Mouse (Mus musculus): ENCODE results near the gene Btn2a2.

Btn2a2 gene

DNA sequence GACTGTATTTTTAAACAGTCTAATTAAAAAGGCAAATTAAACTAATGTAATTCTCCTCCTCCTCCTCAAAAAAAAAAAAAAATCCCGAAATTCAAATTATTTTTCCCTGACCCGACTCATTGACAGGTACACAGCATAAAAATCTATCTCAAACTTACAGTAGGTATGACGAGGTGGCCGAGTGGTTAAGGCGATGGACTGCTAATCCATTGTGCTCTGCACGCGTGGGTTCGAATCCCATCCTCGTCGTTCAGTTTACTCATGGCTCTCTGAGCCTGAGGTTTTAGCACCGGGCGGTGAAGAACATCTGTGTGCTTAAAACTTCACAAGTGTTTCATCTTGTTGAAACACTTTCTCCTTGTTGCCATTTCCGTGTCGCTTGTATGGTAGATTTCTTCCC, 33.0 kb upstream of the Btn2a2 start:
- DNase-seq (ENCODE audit: low spot score in 2 of 2), result peak; percentile 69 to 77

DNA sequence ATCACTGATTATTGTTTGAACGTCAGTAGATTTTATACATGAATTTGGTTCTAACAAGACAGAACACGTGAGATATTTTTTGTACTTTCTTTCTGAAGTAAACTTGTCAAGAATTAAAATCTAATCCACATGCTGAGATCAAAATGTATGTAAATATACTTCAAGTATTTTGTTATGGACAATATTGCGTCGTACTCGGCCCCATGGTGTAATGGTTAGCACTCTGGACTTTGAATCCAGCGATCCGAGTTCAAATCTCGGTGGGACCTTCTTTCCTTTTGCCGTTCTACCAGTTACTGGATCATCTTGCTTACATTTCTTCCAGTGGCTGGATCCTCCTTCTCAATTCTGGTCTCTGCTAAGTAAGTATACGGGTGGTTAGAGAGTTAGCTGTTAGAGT, 30.8 kb upstream of the Btn2a2 start:
- peak; percentile 71 to 76 for DNase-seq (ENCODE audit: low spot score in 2 of 2)

DNA sequence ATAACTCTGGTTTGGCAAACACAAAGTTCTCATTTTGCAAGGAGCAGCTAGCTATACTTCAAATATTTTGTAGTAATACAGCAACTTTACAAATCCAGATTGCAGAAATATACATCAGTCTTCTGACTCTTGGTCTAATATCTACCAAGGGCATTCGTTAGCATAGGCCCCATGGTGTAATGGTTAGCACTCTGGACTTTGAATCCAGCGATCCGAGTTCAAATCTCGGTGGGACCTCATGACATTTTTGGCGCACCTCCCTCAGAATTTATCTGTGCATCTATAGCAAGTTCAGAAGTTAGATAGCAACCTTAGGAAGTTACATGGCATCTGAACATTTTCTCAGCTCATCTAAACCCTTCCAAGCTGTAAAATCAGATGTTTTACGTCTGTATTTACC, 30.2 kb upstream of the Btn2a2 start:
- peak; percentile 71 to 77 for DNase-seq (ENCODE audit: low spot score in 2 of 2)

DNA sequence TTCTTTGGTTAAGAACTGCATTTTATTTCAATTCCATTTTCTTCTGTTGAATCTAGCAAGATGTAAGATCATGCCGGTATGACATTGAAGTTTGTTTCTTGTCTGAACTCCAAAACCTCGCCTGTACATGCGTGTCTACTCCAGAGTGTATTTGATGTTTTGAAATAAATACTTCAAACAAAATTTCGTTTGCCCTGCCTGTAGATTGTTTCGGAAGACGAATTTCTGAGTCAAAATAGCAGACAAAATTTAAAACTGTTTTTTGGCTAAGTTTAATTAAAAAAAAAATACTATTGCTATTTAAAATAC, 29.6 kb upstream of the Btn2a2 start:
- no peak for DNase-seq (ENCODE audit: low spot score in 2 of 2)

DNA sequence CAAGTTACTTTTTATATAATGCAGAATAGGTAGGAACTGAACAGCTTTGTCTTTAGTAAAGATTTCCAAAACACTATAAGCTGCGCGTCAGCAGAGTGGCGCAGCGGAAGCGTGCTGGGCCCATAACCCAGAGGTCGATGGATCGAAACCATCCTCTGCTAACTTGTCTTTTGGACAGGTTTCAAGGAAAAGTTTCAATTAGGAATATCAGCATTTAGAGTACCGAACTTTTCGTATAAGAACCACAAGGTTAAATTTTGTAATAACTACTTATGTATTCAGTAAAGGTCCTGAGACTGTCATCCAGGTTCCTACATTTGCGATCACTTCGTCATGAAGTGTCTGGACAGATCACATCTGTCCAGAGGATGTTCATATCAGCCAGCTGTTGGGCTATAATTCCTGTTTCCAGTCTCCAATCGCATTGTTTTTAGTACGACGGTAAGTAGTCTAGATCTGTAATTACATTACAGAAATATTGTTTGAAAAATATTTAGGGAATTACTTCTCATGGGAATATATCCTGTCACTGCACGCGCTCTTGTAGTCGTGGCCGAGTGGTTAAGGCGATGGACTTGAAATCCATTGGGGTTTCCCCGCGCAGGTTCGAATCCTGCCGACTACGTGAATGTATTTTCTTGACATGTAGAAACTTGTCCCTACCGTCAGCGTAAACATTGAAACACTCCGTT, 29.1 kb upstream of the Btn2a2 start:
- peak; percentile 87 to 89 for DNase-seq (ENCODE audit: low spot score in 2 of 2)

DNA sequence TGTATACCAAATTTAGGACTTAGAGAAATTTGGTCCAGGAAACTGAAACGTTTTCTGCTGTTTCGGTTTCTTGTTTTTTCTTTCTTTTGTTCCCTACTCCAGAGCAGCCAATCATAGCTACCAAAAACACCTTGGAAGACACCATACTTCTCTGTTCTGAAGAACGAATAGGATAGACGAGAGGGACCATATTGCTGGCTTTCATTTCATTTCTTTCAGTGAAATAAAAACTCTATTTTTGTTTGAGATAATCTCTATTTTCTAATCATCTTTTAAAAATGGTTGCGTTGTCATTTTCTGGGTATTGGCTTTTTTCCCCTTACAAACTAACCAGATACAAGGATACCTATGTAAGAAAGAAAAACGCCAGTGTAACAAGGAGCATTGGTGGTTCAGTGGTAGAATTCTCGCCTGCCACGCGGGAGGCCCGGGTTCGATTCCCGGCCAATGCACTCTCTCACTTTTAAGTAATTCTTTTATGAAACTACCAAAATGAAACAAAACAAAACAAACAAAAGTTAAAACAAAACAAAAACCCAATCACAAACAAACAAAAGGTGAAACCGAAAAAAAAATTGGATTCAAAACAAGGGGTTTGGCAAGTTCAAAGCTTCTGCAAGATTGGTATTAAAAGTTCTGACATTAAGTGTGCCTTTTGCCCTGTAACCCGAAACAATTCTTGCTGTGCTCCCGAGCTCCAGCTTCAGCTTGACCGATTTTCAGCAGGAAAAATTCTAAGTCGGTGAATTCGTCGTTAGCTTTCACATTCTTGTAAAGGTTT, 28.4 kb upstream of the Btn2a2 start:
- peak; percentile 57 to 62 for DNase-seq (ENCODE audit: low spot score in 2 of 2)

DNA sequence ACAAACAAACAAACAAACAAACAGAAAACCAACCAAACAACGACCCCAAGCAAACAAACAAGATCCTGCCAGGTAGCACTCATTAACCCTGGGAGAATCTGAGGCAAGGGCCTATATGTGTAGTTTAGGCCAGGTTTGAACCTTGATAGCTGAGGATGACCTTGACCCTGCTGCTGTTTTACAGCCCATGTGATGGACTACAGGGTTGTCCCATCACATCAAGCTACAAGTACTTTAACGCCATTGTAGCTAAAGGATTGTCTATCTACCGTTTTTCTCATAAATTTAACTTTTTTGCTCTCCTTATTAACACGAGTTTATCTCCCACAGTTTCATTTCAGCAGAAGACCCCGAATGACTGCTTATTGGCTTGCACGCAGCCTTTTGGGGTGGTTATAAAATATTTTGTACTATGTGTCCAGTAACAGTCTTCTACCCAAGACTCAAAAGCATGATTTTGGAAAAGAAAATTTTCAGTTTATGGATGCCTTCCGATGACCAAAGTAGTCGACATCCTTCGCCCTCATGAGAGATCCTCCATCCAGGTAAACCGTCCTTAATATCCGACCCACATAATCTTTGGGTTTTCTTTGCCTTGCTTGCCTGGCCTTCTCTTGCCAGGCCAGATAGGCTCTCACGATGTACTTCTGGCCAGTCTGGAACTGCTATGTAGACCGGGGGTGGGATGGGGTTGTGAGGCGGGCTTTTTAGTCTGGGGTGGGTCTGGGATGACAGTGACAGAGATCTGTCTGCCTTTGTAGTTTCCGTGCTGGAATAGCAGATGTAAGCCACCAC, 27.4 kb upstream of the Btn2a2 start:
- DNase-seq (ENCODE audit: low spot score in 2 of 2), result no peak

DNA sequence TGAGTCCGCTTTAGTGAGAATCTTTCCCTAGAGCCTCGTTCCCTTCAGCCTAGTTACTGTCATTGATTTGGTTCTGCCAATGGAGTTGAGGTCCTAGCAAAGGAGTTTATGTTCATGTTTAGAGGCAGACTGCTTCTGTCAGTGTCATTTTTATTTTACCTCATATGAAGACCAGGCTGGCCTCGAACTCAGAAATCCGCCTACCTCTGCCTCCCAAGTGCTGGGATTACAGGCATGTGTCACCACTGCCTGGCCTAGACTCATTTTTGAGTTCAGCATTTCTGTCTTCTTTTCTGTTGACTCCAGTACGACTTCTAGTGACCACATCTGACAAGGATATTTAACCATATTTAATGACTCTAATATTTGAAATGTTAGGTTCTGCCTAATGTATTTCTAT, 26.6 kb upstream of the Btn2a2 start:
- no peak for DNase-seq (ENCODE audit: low spot score in 2 of 2)

DNA sequence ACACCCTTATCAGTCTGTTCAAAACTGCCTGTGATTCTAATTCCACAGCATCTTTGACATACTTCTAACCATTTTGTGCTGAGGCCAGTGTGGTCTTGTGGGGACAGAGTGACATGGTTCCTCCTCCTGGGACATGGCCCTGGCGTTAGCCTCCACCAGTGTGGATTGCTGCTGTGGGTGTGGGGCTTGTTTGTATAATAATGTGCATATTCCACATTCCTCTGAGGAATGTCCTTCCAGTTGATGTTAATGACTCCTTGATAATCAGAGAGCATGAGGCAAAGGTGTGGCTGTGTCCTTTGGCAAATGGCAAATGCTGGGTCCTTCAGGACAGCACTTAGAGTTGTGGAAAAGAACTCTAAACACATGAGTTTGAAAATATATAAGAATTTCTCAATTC, 24.9 kb upstream of the Btn2a2 start:
- DNase-seq (ENCODE audit: low spot score in 2 of 2), result no peak

DNA sequence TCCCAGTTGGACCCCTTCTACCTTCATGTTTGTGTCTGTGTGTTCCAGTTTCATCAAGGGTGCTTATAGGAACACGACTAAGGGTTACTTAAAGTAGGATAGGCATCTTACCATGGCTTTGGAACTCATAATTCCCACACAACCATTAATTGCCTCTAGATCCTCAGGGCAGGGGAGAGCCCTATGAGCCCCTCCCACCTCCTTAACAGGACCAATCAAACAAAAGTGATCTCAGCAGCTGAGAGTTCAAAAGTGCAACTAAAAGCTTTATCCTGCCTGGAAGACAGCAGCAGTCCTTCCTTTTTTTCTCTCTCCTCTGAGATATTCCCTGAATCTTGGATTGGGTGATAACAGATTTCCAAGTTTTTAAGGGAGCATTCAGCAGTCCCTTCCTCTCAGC, 21.5 kb upstream of the Btn2a2 start:
- DNase-seq (ENCODE audit: low spot score in 2 of 2), result no peak

DNA sequence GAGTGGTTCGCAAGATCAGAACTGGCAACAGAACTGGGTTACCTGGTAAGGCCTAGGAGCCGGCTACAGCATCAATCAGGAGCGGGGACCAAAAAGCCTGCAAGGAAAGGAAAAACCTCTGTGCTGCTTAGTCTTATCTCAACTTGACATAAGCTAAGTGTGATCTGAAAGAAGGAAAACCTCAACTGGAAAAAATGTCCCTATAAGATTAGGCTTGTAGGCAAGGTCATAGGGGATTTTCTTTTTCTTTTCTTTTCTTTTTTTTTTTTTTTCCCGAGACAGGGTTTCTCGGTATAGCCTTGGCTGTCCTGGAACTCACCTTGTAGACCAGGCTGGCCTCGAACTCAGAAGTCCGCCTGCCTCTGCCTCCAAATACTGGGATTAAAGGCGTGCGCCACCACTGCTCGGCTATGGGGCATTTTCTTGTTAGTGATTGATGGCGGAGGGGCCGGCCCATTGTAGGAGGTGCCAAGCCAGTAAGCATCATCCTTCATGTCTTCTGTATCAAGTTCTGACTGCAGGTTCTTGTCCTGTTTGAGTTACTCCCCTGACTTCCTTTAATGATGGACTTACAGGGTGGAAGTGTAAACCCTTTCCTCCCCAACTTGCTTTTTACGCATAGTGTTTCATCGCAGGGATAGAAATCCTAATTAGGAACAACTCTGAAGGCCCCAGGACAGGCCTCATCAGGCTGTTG, 18.3 kb upstream of the Btn2a2 start:
- DNase-seq (ENCODE audit: low spot score in 2 of 2), result no peak

DNA sequence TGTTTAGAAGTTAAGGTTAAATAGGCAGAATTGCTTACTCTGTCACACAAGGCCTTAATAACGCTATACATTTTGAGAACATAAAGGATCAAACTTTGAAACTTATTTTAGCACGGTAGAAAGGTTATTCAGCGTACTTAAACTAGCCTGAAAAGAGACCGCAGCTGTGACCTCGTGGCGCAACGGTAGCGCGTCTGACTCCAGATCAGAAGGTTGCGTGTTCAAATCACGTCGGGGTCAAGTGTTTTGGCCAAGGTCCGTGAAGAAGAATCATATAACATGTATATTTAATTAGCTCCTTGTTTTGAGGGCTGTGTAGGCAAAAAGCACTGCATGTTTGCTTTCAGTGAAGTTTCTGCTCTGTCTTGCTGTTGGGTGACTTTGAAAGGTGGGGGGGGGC, 17.7 kb upstream of the Btn2a2 start:
- no peak for DNase-seq (ENCODE audit: low spot score in 2 of 2)

DNA sequence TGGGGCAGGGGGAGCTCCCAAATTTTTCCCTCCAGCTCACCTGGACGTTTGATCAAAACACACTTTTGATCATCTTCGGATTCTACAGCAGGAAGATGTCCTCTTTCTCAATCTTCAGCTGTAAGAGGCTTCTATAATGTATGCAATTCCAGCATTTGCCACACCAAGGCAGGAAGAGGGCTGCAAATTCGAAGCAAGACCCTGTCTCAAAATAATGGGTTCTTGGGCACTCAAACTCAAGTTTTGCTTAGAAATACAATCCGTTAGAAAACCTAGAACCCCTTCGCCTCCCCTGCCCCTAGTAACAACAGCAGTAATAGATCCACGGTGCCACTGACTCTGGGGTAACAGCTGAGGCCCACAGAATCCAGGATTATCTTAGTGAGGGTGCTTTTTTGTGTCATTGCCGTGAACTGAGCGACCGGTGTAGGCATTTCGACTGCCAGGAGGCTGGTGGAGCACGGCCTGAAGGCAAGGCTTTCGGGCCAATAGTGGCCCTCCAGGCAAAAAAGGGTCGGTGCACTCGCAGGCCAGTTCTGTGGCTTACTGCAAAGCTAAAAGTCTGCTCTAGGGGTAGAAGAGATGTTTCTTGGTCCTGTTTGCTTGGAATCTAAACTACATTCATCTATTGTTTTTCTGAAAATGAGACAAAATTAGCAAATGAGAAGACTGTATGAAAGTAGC, 17.1 kb upstream of the Btn2a2 start:
- DNase-seq (ENCODE audit: low spot score in 2 of 2), result no peak

DNA sequence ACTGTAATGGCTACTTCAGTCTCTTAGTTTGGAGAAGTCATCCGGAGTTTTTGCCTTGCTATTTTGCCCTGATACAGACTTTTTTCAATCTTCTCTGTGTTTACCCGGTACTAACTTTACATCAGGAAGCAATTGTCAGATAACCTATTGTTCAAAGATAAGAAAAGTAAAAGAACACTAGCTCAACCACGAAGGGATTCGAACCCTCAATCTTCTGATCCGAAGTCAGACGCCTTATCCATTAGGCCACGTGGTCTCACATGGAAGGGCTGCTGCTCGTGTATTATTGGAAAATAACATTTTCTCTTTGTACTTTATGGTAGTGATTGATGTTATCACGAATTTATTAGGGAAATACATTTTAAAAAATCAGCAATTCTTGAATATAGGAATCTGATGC, 15.1 kb upstream of the Btn2a2 start:
- peak in 1 of 2 experiments; percentile 29 for DNase-seq (ENCODE audit: low spot score in 2 of 2)

DNA sequence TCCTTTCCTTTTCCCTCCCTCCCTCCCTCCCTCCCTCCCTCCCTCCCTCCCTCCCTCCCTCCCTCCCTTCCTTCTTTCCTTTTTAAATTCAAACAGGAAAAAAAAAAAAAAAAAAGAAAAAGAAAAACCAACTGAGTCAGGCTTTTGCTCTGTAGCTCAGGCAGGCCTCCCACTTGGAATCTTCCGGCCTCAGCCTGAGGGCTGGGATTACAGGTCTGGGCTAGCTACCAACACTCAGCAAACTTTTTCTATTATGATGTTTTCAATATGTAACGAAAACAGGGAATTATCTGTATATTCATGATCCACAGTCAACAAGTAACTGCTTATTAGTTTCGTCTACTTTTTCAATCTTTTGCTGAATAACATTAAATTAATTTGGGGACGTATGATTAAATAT, 14.3 kb upstream of the Btn2a2 start:
- DNase-seq (ENCODE audit: low spot score in 2 of 2), result no peak

DNA sequence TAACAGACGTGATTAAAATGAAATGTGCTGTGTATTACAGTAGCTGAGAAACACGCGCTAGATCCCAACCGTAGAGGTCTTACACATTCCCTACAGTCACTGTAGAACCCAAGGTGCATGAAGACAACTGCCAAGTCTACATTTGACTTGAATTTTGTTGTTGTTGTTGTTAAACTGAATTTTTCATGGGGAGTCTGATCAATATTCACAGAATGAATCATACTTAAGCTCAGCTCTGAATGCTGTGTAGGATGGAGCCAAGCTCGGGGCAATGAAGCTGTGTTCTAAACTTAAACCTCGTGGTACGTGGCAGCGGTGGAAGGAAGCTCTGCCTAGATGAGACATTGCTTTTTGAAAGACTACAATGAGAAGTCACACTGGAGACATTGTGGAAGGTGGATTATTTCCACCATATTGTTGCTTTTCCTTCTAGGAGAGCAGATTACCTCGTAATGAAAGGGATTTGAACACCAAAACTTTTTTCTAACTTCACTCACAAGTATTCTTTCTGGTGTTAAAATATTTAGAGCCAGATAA, 13.4 kb upstream of the Btn2a2 start:
- no peak for DNase-seq (ENCODE audit: low spot score in 2 of 2)

DNA sequence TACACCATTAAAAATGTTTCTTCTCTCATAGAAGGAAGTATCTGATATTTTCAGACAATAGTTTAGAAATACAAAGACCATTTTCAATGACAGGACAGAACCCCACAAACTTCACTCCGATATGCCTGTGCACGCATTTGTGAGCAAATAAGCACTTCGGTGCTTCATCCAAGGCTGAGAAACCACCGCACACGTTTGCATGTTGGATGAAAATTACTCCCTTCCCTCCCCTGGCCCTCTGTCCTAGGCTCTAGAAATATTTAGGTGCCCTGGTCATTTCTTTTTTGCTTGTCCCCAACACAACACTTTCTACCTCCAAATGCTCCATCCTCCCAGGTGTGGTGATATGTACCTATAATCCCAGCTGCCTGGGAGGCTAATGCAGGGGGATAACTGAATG, 12.9 kb upstream of the Btn2a2 start:
- no peak for DNase-seq (ENCODE audit: low spot score in 2 of 2)

DNA sequence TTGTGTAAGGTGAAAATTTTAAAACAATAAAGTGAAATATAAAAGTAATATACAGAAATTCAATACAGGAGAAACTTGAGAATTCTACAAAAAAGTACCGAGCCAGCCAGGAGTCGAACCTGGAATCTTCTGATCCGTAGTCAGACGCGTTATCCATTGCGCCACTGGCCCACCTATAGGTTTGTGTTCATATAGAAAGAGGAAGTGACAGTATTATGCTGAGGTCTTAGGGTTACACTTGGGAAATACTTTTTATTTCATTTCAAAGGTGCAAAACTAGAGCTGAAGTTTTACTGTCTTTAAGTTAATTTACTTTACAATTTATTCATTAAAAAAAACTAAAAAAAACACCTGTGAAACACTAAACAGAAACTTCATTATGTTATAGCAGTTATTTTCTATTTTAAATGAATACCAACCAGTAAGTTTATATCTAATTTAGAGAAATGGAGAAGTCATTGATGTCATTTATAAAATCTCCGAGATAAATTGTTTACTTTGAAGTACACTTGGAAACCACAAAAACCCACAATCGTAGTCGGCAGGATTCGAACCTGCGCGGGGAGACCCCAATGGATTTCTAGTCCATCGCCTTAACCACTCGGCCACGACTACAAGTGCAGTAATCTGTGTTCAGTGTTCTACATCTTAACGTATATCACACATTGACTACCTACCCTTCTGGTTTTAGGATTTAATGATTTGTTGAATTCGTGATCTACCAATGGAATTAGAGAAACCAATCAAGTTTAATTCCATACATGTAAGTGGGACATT, 12.0 kb upstream of the Btn2a2 start:
- peak; percentile 69 to 77 for DNase-seq (ENCODE audit: low spot score in 2 of 2)

DNA sequence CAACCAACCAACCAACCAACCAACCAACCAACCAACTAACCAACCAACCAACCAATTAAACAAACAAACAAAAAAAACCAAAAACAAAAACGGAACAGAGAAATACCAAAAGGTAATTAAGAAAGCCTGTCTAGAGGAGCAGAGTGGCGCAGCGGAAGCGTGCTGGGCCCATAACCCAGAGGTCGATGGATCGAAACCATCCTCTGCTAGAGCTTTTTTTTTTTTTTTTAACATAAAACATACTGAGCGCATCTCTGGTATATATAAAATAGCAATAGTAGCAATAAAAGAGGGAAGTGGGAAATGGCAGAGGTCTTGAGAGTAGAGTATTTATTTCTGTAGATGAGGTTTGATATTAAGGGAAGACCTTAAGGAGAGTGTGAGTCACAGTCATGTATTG, 11.3 kb upstream of the Btn2a2 start:
- DNase-seq (ENCODE audit: low spot score in 2 of 2), result no peak

DNA sequence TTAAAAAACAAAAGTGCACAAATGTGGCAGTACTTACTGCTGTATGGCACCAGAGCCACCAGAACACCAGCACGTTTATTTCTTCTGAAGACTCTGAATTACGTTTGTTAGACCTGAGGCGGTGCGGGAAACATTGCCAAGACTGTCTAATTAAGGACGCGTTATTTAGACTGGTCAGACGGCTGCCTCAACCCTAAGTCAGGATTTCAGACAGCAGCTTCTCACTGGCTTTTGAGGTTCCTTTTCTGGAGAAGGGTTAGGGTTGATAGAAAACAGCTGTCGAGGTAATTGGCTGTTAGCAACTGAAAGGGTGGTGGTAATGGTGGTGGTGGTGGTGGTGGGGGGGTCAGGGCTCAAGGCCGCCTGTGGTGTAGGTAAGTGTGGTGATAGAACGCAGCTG, 10.0 kb upstream of the Btn2a2 start:
- no peak for DNase-seq (ENCODE audit: low spot score in 2 of 2)

All from right cerebral cortex, postnatal 36 days (tissue).